In genomic region chr16:94713480-94714094, GRCm38 (mm10) we compare ENCODE assay signal across 8 mouse cellular contexts.
DNase-seq lines count a peak whose midpoint lies in the region; ATAC-seq and TF ChIP-seq lines count a peak whose summit lies in the region.

No protein-coding gene starts in this region.

- no peaks in the 10 kb centered on the region for H3K36me3 ChIP-seq in hindbrain, embryonic 16.5 days (ENCODE audit: control insufficient read depth, insufficient read depth, low read length)

- 9% methylated on average over 25 of the region's 25 CpGs for WGBS in hindbrain, embryonic 16.5 days

- peak; percentile 90 for ATAC-seq in activated CD4-positive, CD25-positive, alpha-beta regulatory T cell, adult 4 months
- ATAC-seq in common myeloid progenitor, adult 5-6 weeks (replicated peaks; ENCODE audit: low read depth, poor library complexity, severe bottlenecking): peak; percentile 82
- peak; percentile 94 for ATAC-seq in hindbrain, embryonic 16.5 days

- no peaks in the 10 kb centered on the region for H3K27me3 ChIP-seq in hindbrain, embryonic 16.5 days (replicated peaks; ENCODE audit: control insufficient read depth, insufficient read depth, low read length)

- H3K4me2 ChIP-seq in hindbrain, embryonic 16.5 days (ENCODE audit: low read length): peak overlapping the region; percentile 71

- H3K4me1 ChIP-seq in hindbrain, embryonic 16.5 days (ENCODE audit: control insufficient read depth, insufficient read depth, low read depth, low read length): peaks cover 5% of the 10 kb centered on the region

- intact Hi-C loops in gastrocnemius, adult 2 months (cut with DNase I): loop anchor here (5.0 kb wide), 2 partner anchors 141 to 241 kb away; partner anchors contain the start of gene Dyrk1a

- H3K9ac ChIP-seq in hindbrain, embryonic 16.5 days (ENCODE audit: low read depth, low read length): peak overlapping the region; percentile 63

- no peaks in the 10 kb centered on the region for H3K9me3 ChIP-seq in hindbrain, embryonic 16.5 days (ENCODE audit: control insufficient read depth, low read length)

- H3K4me3 ChIP-seq in gastrocnemius, adult 2 months: peak overlapping the region; percentile 60
- peak overlapping the region; percentile 46 for H3K4me3 ChIP-seq in hindbrain, embryonic 16.5 days (ENCODE audit: low read length)

- peak; percentile 90 for DNase-seq in gastrocnemius, adult 2 months
- DNase-seq in left cerebral cortex, adult 11 months (ENCODE audit: low spot score): peak; percentile 69
- peak; percentile 69 for DNase-seq in lung, postnatal 25 days (ENCODE audit: low spot score)
- DNase-seq in retina, postnatal 7 days (ENCODE audit: low read depth, low spot score): peak; percentile 55
- peak; percentile 95 for DNase-seq in thymus, postnatal 4 days

- TF ChIP-seq CTCF in gastrocnemius, adult 2 months (IDR thresholded peaks at IDR 0.05): no peak; the same call in 1 of the 2 replicates

- no peak overlapping the region for H3K27ac ChIP-seq in gastrocnemius, adult 2 months
- H3K27ac ChIP-seq in hindbrain, embryonic 16.5 days (ENCODE audit: low read depth, low read length): peak overlapping the region; percentile 19; the same call in 1 of the 2 replicates
